Mouse (Mus musculus): ENCODE results near the gene Dgkb. TPM values are rescaled to one million over a fixed set of nuclear protein-coding genes. Genes with fewer than 3 reads are reported as not detected.

Gene Dgkb
- 2.2 and 3.6 TPM in 2 replicates for polyA plus RNA-seq (2012; rRNA removed)

DNA sequence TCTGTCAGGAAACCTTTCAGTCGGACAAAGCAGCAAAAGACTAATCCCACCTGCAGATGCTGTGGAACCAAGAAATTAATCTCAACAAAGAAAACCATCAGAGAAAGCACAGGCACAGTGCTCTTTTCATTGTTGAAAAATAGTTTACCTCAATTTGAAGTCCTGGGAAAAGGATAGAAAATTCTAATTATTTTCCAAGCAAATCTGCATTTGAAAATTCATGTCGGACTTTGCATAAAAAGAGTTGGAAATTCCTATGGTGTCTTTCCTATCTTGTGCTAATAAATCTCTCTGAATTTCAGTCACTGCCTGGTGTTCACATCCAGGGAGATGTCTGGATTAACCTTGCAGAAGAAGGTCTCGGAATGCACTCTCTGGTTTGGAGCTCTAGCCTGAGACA lies at the start of gene Dgkb:
Dgkb (plus strand) TSS at position 301 of the 400 bp plus-strand sequence.
- no peak for DNase-seq (ENCODE audit: low read depth)
- TF ChIP-seq POLR2A (IDR thresholded peaks at IDR 0.05; ENCODE audit: borderline replicate concordance, extremely low read depth, insufficient read depth, insufficient read length, poor library complexity, severe bottlenecking) (no peak), CTCF (IDR thresholded peaks at IDR 0.05; ENCODE audit: borderline replicate concordance, extremely low read depth, insufficient read depth, insufficient read length) (no peak)

DNA sequence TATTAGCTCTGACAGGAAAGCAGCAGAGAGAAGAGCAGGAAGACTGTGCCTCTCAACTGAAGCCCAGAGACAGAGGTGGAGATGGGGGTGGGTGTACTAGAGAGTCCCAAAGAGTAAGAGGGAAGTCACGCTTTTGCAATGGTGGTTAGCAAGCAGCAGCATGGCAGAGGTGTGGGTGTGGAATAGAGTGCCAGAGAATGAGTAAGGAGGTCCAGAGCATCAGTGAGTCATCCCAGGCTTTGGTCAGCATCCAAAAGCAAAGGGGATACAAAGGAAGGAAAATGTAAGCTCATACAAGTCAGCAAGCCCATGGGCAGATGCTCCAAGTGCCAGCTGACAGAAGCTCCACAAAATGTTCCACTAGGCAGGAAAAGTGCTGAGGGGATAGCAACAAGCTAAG lies 47.7 kb upstream of the Dgkb start:
- TF ChIP-seq CTCF (IDR thresholded peaks at IDR 0.05; ENCODE audit: borderline replicate concordance, extremely low read depth, insufficient read depth, insufficient read length): no peak
- TF ChIP-seq POLR2A (IDR thresholded peaks at IDR 0.05; ENCODE audit: borderline replicate concordance, extremely low read depth, insufficient read depth, insufficient read length, poor library complexity, severe bottlenecking): no peak

DNA sequence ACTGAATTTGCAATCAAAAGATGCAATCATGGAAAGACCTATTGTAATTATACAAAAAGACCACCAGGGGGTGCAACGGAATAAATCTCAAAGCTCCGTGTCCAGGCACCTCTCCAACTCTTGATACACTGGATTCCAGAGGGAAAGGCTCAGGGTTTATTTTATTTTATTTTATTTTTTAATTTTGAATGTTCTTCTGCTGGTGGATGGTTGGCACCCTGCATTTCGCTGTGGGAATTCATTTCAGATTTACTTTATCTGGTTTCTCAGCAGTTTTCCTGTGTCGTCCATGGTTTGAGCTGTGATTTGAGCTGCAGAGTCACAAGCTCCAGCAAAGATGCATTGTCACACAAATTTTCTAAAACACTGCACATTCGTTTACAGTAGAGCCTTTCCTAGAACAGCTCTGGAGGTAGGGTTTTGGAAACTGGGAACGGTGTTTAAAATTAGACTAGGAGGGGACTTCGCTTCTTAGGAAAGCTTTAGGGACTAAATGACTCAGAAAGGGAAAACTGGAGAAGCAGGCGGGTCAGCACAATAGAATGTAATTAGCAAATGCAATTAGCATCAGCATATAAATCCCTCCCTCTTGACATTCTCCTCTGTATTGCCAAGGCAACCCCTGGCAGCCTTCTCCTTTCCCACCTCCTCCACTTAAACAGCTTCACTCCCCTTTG lies 43.7 kb upstream of the Dgkb start:
- TF ChIP-seq POLR2A (IDR thresholded peaks at IDR 0.05; ENCODE audit: borderline replicate concordance, extremely low read depth, insufficient read depth, insufficient read length, poor library complexity, severe bottlenecking) (no peak), CTCF (IDR thresholded peaks at IDR 0.05; ENCODE audit: borderline replicate concordance, extremely low read depth, insufficient read depth, insufficient read length) (peak; percentile 55; the same call in 1 of the 2 replicates)
- peak; percentile 95 for DNase-seq (ENCODE audit: low read depth)

More for the DNA sequence above, 47.7 kb upstream of the Dgkb start:
- no peak for DNase-seq (ENCODE audit: low read depth)

DNA sequence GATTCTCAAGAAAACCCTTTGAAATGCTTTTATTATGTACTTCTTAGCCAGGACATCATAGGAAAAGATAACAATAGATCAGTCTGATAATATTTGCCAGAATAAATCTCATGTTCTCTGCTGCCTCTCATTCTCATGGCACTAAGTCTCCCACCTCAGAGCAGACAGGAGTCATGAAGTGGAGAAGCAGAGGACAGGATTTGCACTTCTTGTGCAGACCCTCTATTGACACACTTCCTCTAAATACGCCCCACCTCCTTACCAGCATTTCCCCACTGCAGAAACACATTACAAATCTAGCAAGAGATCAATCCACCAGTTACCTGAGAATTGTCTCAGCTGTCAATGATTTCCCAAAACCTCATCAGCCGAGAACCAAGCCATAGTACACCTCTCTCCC lies 42.9 kb upstream of the Dgkb start:
- TF ChIP-seq CTCF (IDR thresholded peaks at IDR 0.05; ENCODE audit: borderline replicate concordance, extremely low read depth, insufficient read depth, insufficient read length): no peak
- TF ChIP-seq POLR2A (IDR thresholded peaks at IDR 0.05; ENCODE audit: borderline replicate concordance, extremely low read depth, insufficient read depth, insufficient read length, poor library complexity, severe bottlenecking): no peak
- DNase-seq (ENCODE audit: low read depth): peak; percentile 30

DNA sequence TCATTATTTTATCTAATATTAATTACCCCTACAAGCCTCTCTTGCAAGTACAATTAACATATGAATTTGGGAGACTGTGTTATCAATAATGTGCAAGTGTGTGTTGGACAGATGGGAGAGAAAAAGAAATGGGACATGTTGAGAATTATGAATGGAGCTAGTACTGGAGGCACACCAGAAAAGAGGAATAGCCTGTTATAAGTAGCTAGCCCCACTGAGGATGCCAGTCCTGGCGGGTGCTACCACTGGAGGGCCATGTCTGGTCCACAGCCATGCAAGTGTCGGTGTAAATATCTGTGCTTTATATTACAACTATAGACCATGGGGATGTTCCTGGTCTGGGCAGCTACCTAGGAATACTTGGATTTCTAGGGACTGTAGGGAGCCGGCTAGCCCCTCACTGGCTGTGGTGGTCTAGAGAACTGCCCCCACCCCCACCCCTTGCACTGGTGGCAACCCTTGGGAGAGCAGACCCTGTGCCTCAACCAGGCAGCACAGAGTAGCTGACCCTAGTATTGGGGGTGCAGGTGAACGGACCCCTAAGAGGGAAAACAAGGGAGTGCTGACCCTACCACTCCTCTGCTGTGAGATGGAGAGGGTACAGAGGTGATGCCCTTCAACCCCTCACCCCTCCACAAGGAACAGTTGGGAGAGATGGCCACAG lies 21.1 kb upstream of the Dgkb start:
- no peak for TF ChIP-seq POLR2A (IDR thresholded peaks at IDR 0.05; ENCODE audit: borderline replicate concordance, extremely low read depth, insufficient read depth, insufficient read length, poor library complexity, severe bottlenecking)
- DNase-seq (ENCODE audit: low read depth): peak; percentile 24

DNA sequence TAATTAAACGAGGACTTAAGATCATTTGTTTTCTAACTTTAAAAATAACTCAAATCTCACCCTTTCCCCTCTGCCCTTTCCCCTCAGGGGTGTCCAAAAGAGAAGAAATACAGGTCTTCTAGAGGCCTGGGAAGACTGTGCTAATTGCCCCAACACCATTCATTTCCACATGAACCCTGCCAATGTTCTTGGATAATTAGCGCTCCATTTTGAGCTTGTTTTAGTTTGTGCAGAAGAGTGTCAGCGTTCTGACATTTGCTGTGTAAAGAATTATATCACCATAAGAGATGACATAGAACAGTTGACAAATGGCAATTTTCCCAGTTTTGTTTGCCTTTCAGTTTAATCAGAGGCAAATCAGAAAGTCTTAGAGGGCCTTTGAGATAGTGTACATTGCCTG lies 3.4 kb upstream of the Dgkb start:
- TF ChIP-seq CTCF (IDR thresholded peaks at IDR 0.05; ENCODE audit: borderline replicate concordance, extremely low read depth, insufficient read depth, insufficient read length) (no peak), POLR2A (IDR thresholded peaks at IDR 0.05; ENCODE audit: borderline replicate concordance, extremely low read depth, insufficient read depth, insufficient read length, poor library complexity, severe bottlenecking) (no peak)
- peak; percentile 90 for DNase-seq (ENCODE audit: low read depth)

DNA sequence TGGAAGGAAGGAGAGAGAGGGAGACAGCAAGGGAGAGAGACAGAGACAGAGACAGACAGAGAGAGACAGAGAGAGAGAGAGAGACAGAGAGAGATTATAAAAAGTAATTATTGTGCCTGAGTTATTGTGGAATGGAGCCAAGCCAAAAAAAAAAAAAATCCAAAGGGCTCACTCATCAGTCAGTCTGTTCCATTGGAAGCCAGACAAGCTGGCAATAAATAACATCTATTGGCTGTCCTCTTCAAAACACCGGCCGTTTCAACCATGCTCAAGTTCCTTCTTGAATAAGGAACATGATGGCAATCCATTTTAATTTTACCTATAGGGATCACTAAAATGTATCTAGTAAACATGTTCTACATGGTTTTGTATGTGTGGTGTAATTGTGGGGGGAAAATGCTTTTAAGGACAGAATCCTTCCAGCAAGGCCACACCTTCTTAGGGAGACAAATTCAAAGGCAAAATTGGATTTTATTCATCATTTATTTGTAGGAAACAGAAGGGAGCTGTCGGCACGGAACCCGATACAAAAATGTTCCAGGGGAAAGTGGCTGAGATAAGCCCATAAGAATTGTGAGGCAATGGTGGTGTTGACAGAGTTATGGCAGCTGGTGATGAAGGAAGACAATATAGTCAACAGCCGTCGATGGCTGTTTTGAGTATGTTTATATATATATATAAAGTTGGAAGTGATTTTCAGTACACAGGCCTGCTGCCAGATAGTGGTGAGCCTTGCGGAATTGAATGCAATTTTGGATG lies 3.7 kb downstream of the Dgkb start:
- DNase-seq (ENCODE audit: low read depth): peak; percentile 80

DNA sequence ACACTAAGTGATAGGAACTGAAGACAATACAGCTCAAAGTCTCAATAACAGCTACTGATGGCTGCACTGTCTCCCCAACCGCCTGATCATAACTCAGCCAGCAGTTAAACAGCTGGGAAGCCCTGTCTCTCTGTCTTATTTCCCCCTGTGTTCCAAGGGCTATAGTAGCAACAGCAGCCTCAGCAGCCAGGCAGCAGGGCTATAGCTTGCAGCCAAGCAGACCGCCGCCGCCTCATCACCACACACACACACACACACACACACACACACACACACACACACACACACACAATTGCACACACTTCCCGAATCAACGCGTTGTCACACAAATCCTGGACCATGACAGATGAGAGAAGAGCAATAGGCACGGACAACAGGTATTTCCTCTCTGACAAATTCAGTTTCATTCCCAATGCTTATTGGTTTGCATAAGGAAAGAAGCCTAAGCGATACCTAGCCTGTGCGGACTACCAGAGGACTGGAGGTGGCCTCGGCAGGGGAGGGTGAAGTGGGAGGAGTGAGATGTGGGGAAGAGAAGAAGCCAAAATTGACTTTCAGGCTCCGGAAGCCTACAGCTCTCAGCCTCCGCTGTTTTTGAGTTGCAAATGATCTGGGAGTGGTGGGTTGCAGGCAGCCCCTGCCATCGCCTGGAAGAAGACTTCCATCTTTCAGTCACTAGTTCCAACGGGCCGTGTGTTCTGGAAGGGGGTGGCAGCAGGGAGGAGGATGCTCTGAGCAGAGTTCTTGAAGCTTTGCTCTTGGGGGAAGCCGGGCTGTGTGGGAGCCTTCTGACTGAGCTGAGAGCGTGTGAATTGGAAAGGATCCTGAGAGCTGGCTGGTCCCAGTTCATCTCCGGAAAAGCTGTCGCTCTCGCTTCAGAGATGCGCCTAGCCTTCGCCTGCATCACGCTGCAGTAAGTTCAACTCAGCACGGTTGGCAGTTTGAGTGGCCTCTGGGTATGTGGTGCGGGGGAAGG lies 62.8 kb downstream of the Dgkb start:
- peak; percentile 83 for DNase-seq (ENCODE audit: low read depth)
- TF ChIP-seq CTCF (IDR thresholded peaks at IDR 0.05; ENCODE audit: borderline replicate concordance, extremely low read depth, insufficient read depth, insufficient read length) (no peak), POLR2A (IDR thresholded peaks at IDR 0.05; ENCODE audit: borderline replicate concordance, extremely low read depth, insufficient read depth, insufficient read length, poor library complexity, severe bottlenecking) (no peak)

More for the DNA sequence above, 3.7 kb downstream of the Dgkb start:
- TF ChIP-seq CTCF (IDR thresholded peaks at IDR 0.05; ENCODE audit: borderline replicate concordance, extremely low read depth, insufficient read depth, insufficient read length): no peak
- TF ChIP-seq POLR2A (IDR thresholded peaks at IDR 0.05; ENCODE audit: borderline replicate concordance, extremely low read depth, insufficient read depth, insufficient read length, poor library complexity, severe bottlenecking): no peak

DNA sequence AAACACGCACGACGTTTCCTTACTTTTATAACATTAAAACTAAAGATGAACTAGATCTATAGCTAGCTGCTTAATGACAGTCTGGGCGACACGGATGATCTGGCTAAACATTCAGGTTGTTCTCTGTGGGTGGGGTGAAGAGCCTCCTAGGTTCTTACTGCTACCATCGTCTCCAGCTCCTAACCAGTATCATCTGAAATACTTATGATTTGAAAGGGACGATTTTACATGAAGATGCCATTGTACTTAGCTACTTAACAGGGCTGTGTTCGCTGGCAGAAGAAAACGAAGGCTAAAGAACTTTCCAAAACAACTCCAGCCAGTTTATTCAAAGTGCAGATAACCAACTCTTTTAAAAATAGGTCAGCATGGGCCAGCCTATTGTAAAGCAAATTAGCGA lies 63.9 kb downstream of the Dgkb start:
- peak; percentile 61 for DNase-seq (ENCODE audit: low read depth)
- TF ChIP-seq POLR2A (IDR thresholded peaks at IDR 0.05; ENCODE audit: borderline replicate concordance, extremely low read depth, insufficient read depth, insufficient read length, poor library complexity, severe bottlenecking) (no peak), CTCF (IDR thresholded peaks at IDR 0.05; ENCODE audit: borderline replicate concordance, extremely low read depth, insufficient read depth, insufficient read length) (no peak)

DNA sequence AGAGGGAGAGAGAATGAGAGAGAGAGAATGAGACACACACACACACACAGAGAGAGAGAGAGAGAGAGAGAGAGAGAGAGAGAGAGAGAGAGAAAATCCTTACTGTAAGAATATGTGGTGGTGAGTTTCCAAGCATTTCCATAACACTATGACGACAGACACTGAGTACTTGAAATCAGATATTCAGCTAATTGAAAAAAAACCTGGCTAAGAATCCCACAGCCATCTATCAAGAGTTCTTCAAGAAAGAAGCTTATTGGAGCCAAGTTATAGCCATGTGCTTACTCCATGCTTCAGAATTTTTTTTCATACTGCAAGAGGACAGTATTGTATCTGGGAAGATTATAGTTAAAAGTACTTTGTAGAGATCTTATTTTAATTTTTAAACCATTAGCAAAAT lies 65.3 kb downstream of the Dgkb start:
- TF ChIP-seq POLR2A (IDR thresholded peaks at IDR 0.05; ENCODE audit: borderline replicate concordance, extremely low read depth, insufficient read depth, insufficient read length, poor library complexity, severe bottlenecking) (no peak), CTCF (IDR thresholded peaks at IDR 0.05; ENCODE audit: borderline replicate concordance, extremely low read depth, insufficient read depth, insufficient read length) (no peak)
- peak; percentile 14 for DNase-seq (ENCODE audit: low read depth)

Measured in brain, embryonic 14.5 days (tissue).